Mouse (Mus musculus): ENCODE measurements around the gene Plk5.

- no peak for TF ChIP-seq CTCF (IDR thresholded peaks at IDR 0.05; ENCODE audit: low read depth, low read length)
- TF ChIP-seq POLR2A (IDR thresholded peaks at IDR 0.05; ENCODE audit: extremely low read depth, insufficient read depth, low read length) = no peak
Observed at GRCm38 (mm10) chr10:80342749-80343424, 13.4 kb upstream of the Plk5 start.
